Mouse (Mus musculus) effector memory CD4-positive, alpha-beta T cell, adult 7 months (primary cell): Measurements from ENCODE around the gene Gm20696. TPM values are rescaled to one million over a fixed set of nuclear protein-coding genes. Genes with fewer than 3 reads are reported as not detected.

Experiments
- polyA plus RNA-seq: library from polyadenylated mRNA; unstranded; fragments of 100-300 nt; shearing (Covaris generic); gene quantifications from one replicate; pipeline ENCODE4 v1.2.1, GENCODE M21; 2017

Gene Gm20696
- polyA plus RNA-seq = 4.8 TPM

GRCm38 (mm10) chr6:99666318-99667171, at the start of gene Gm20696, which contains the start of gene Eif4e3:
Gene Gm20696, minus strand, starts transcription at chr6:99666797.
Gene Eif4e3, minus strand, starts transcription at chr6:99666771.

GRCm38 (mm10) chr6:99692206-99692915, 25.8 kb upstream of the Gm20696 start, which contains the start of gene Gpr27:
Gene Gpr27, plus strand, starts transcription at chr6:99692679.

GRCm38 (mm10) chr6:99522359-99523108, 144.1 kb downstream of the Gm20696 start, which contains the start of gene Foxp1:
Gene Foxp1, minus strand, starts transcription at chr6:99522721.

Other genes with a start within 250 kb of the Gm20696 start
- 256 TPM for gene Foxp1, start 144.1 kb downstream of the Gm20696 start, polyA plus RNA-seq
- 10.3 TPM for gene Eif4e3, start within 50 bp of the Gm20696 start, polyA plus RNA-seq
- gene Gpr27, start 25.9 kb upstream of the Gm20696 start, polyA plus RNA-seq = not detected
- not detected for gene Prok2, start 59.6 kb upstream of the Gm20696 start, polyA plus RNA-seq